Mouse (Mus musculus) neural tube, embryonic 12.5 days (tissue): Measurements from ENCODE around the gene Gm13287. TPM values are rescaled to one million over a fixed set of nuclear protein-coding genes. Genes with fewer than 3 reads are reported as not detected.
"Not testable (repeated sequence)": the region's sequence is repeated elsewhere in the genome, so short reads cannot be mapped to it uniquely, and the experiment has no call there.

Experiments used
- ATAC-seq: fragments of 200-750 bp; cut with Nextera tagmentation; 2 replicates; pipeline ENCODE4 v1.8.0; 2017; ENCODE audit warnings: low read depth, mild to moderate bottlenecking, moderate TSS enrichment, moderate library complexity; ENCODE audit not compliant: low FRiP score
- H3K27ac ChIP-seq: fragments of 300-500 bp; sonication (generic); 2 replicates; pipeline ENCODE4 v1.5.1; 2016
- H3K27me3 ChIP-seq: fragments of 300-500 bp; sonication (generic); replicated peaks from 2 replicates; pipeline ENCODE4 v1.6.1; 2016; ENCODE audit warnings: mild to moderate bottlenecking
- H3K36me3 ChIP-seq: fragments of 300-500 bp; sonication (generic); 2 replicates; pipeline ENCODE4 v1.6.1; 2016; ENCODE audit warnings: mild to moderate bottlenecking
- H3K4me1 ChIP-seq: fragments of 300-500 bp; sonication (generic); 2 replicates; pipeline ENCODE4 v1.6.1; 2016
- H3K4me2 ChIP-seq: fragments of 300-500 bp; sonication (generic); replicated peaks from 2 replicates; pipeline ENCODE4 v1.6.1; 2016; ENCODE audit warnings: mild to moderate bottlenecking
- H3K4me3 ChIP-seq: fragments of 300-500 bp; sonication (generic); 2 replicates; pipeline ENCODE4 v1.5.1; 2016
- H3K9ac ChIP-seq: fragments of 300-500 bp; sonication (generic); 2 replicates; pipeline ENCODE4 v1.6.1; 2016; ENCODE audit warnings: mild to moderate bottlenecking
- H3K9me3 ChIP-seq: fragments of 300-500 bp; sonication (generic); 2 replicates; pipeline ENCODE4 v1.6.1; 2016; ENCODE audit warnings: mild to moderate bottlenecking
- WGBS: fragments of 180-500 bp; shearing (Covaris S2); methylation state at CpG from one replicate; pipeline ENCODE4 v1.1.7; 2016; 5-methylcytosine and 5-hydroxymethylcytosine counted together
- polyA plus RNA-seq: library from polyadenylated mRNA; unstranded; fragments of >200 nt; fragmentation: Nextera tagmentation; extraction: Ambion mirVana; gene quantifications from 2 replicates; pipeline ENCODE4 v1.2.1, GENCODE M21; 2016

The Gm13287 gene
- polyA plus RNA-seq, 1 experiment from 2014 or later = not detected

DNA sequence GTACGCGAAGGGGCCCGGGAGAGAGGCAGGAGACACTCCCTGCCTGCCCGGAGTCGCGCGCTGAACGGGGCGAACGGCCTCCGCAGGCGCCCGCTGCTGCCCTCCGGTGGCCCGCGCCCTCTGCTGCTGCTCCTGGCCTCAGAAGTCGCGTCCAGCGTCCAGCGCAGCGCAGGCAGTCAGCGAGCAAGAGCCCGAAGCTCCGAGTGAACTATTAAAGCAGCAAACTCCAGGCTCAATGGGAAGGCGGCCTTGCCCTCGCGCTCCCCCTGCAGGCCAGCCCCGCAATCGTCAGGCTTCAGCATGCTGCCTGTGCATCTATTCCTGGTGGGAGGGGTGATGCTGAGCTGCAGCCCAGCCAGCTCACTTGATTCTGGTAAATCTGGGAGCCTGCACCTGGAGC, 23.5 kb upstream of the Gm13287 start, which contains the start of gene Gm13272:
Gene Gm13272, plus strand, starts transcription at position 301 of the 400 bp plus-strand sequence.
- H3K9ac ChIP-seq, H3K36me3 ChIP-seq, H3K4me2 ChIP-seq, ATAC-seq, H3K4me3 ChIP-seq, H3K27me3 ChIP-seq, H3K27ac ChIP-seq, H3K9me3 ChIP-seq, H3K4me1 ChIP-seq: not testable (repeated sequence)
- WGBS = no CpG with 5 or more reads among the region's 29 CpGs

DNA sequence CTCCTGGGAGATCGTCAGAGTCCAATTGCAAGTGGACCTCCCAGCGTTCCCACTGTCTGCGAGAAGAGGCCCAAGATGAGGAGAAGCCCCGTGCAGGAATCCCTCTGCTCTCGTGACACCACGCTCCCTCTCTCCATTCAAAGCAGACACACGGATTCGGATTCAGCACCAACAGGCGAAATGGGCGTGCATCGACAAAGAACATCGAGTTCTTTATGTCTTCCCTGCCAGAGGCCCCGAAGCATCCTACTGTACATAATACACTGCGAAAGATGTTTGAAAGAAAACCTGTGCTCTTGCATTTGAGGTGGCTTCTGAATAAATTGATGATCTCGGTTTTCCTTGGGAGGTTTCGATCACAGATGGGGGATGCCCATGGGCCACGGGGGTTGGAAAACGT, 22.7 kb upstream of the Gm13287 start:
- not testable (repeated sequence) for H3K9me3 ChIP-seq, H3K4me1 ChIP-seq, H3K4me2 ChIP-seq, H3K36me3 ChIP-seq, H3K9ac ChIP-seq, H3K27ac ChIP-seq, ATAC-seq, H3K4me3 ChIP-seq, H3K27me3 ChIP-seq
- 52% methylated on average over 16 of the region's 18 CpGs for WGBS

DNA sequence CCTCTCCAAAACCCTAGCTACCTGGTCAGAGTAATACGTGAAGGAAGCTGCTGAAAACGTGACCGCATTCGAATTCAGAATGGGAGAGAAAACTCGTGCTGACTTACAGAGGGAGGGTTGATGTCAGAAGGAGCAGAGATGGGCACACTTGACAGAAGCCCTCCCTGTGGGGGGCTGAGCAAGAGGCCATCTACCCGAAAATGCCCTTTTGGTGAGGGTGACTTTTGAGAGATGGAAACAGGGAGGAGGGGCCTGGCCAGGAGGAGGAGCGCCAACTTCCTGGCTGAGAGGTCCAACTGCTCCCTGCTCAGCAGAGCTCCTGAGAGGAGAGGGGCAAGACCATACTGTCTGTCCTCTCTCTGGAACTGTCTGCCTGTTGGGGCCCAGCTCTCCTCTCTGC, 21.2 kb upstream of the Gm13287 start, which contains the start of gene Ifnz:
Gene Ifnz, plus strand, starts transcription at position 301 of the 400 bp plus-strand sequence.
- H3K27me3 ChIP-seq, H3K9me3 ChIP-seq, H3K4me3 ChIP-seq, H3K36me3 ChIP-seq, H3K9ac ChIP-seq, H3K27ac ChIP-seq, ATAC-seq, H3K4me1 ChIP-seq: not testable (repeated sequence)
- 20% methylated on average over 5 of the region's 7 CpGs for WGBS
- H3K4me2 ChIP-seq = peak within 1 kb of the TSS; percentile 44

DNA sequence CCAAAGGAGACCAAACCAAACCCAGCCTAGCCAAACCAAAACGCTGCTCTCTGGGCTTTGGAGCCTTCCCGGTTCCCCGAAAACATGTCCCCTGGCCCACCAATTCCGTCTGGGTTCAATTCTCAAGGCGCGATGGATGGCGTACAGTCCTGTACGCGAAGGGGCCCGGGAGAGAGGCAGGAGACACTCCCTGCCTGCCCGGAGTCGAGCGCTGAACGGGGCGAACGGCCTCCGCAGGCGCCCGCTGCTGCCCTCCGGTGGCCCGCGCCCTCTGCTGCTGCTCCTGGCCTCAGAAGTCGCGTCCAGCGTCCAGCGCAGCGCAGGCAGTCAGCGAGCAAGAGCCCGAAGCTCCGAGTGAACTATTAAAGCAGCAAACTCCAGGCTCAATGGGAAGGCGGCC, 20.7 kb upstream of the Gm13287 start:
- not testable (repeated sequence) for H3K36me3 ChIP-seq, H3K4me3 ChIP-seq, H3K27ac ChIP-seq, H3K9ac ChIP-seq, H3K27me3 ChIP-seq, ATAC-seq, H3K4me1 ChIP-seq, H3K9me3 ChIP-seq
- WGBS = under 1% methylated on average over 17 of the region's 31 CpGs
- peak overlapping the region; percentile 44 for H3K4me2 ChIP-seq

DNA sequence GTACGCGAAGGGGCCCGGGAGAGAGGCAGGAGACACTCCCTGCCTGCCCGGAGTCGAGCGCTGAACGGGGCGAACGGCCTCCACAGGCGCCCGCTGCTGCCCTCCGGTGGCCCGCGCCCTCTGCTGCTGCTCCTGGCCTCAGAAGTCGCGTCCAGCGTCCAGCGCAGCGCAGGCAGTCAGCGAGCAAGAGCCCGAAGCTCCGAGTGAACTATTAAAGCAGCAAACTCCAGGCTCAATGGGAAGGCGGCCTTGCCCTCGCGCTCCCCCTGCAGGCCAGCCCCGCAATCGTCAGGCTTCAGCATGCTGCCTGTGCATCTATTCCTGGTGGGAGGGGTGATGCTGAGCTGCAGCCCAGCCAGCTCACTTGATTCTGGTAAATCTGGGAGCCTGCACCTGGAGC, 17.6 kb upstream of the Gm13287 start, which contains the start of gene Gm13276:
Gene Gm13276, plus strand, starts transcription at position 301 of the 400 bp plus-strand sequence.
- not testable (repeated sequence) for H3K9me3 ChIP-seq, ATAC-seq, H3K4me3 ChIP-seq, H3K9ac ChIP-seq, H3K36me3 ChIP-seq, H3K27me3 ChIP-seq, H3K27ac ChIP-seq, H3K4me1 ChIP-seq, H3K4me2 ChIP-seq
- WGBS = no CpG with 5 or more reads among the region's 27 CpGs

DNA sequence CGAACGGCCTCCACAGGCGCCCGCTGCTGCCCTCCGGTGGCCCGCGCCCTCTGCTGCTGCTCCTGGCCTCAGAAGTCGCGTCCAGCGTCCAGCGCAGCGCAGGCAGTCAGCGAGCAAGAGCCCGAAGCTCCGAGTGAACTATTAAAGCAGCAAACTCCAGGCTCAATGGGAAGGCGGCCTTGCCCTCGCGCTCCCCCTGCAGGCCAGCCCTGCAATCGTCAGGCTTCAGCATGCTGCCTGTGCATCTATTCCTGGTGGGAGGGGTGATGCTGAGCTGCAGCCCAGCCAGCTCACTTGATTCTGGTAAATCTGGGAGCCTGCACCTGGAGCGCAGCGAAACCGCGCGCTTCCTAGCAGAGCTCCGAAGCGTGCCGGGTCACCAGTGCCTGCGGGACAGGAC, 14.7 kb upstream of the Gm13287 start, which contains the start of gene Gm13277:
Gene Gm13277, plus strand, starts transcription at position 231 of the 400 bp plus-strand sequence.
- not testable (repeated sequence) for H3K4me1 ChIP-seq, H3K9ac ChIP-seq, ATAC-seq, H3K36me3 ChIP-seq, H3K27ac ChIP-seq, H3K4me3 ChIP-seq, H3K27me3 ChIP-seq, H3K9me3 ChIP-seq, H3K4me2 ChIP-seq
- 0% methylated on average over 4 of the region's 28 CpGs for WGBS

- no CpG with 5 or more reads among the region's 28 CpGs for WGBS
- not testable (repeated sequence) for H3K27me3 ChIP-seq, H3K4me1 ChIP-seq, H3K9me3 ChIP-seq, H3K36me3 ChIP-seq, H3K4me3 ChIP-seq, H3K4me2 ChIP-seq, ATAC-seq, H3K27ac ChIP-seq, H3K9ac ChIP-seq
Observed at GRCm38 (mm10) chr4:88791250-88791649, 11.8 kb upstream of the Gm13287 start, which contains the start of gene Gm13278. Gene Gm13278, plus strand, starts transcription at chr4:88791550.

GRCm38 (mm10) chr4:88793936-88794675, 8.9 kb upstream of the Gm13287 start, which contains the start of gene Gm13275:
Gene Gm13275, plus strand, starts transcription at chr4:88794487.
- not testable (repeated sequence) for H3K4me3 ChIP-seq, H3K4me1 ChIP-seq, H3K4me2 ChIP-seq, H3K9me3 ChIP-seq, H3K27ac ChIP-seq, H3K27me3 ChIP-seq, H3K9ac ChIP-seq, ATAC-seq, H3K36me3 ChIP-seq
- WGBS = 0% methylated on average over 11 of the region's 52 CpGs

GRCm38 (mm10) chr4:88797097-88797496, 6.0 kb upstream of the Gm13287 start, which contains the start of gene Gm13279:
Gene Gm13279, plus strand, starts transcription at chr4:88797397.
- not testable (repeated sequence) for H3K9ac ChIP-seq, ATAC-seq, H3K36me3 ChIP-seq, H3K27ac ChIP-seq, H3K27me3 ChIP-seq, H3K9me3 ChIP-seq, H3K4me1 ChIP-seq, H3K4me3 ChIP-seq, H3K4me2 ChIP-seq
- WGBS = no CpG with 5 or more reads among the region's 28 CpGs

DNA sequence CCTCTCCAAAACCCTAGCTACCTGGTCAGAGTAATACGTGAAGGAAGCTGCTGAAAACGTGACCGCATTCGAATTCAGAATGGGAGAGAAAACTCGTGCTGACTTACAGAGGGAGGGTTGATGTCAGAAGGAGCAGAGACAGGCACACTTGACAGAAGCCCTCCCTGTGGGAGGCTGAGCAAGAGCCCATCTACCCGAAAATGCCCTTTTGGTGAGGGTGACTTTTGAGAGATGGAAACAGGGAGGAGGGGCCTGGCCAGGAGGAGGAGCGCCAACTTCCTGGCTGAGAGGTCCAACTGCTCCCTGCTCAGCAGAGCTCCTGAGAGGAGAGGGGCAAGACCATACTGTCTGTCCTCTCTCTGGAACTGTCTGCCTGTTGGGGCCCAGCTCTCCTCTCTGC, 3.7 kb upstream of the Gm13287 start, which contains the start of gene Gm13285:
Gene Gm13285, plus strand, starts transcription at position 301 of the 400 bp plus-strand sequence.
- H3K27ac ChIP-seq, ATAC-seq, H3K4me2 ChIP-seq, H3K36me3 ChIP-seq, H3K27me3 ChIP-seq, H3K4me1 ChIP-seq, H3K4me3 ChIP-seq, H3K9me3 ChIP-seq, H3K9ac ChIP-seq: not testable (repeated sequence)
- 13% methylated on average over 5 of the region's 7 CpGs for WGBS

DNA sequence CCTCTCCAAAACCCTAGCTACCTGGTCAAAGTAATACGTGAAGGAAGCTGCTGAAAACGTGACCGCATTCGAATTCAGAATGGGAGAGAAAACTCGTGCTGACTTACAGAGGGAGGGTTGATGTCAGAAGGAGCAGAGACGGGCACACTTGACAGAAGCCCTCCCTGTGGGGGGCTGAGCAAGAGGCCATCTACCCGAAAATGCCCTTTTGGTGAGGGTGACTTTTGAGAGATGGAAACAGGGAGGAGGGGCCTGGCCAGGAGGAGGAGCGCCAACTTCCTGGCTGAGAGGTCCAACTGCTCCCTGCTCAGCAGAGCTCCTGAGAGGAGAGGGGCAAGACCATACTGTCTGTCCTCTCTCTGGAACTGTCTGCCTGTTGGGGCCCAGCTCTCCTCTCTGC, 2.2 kb downstream of the Gm13287 start, which contains the start of gene Gm13288:
Gene Gm13288, plus strand, starts transcription at position 301 of the 400 bp plus-strand sequence.
- H3K4me3 ChIP-seq, H3K27ac ChIP-seq, H3K9me3 ChIP-seq, H3K4me1 ChIP-seq, H3K27me3 ChIP-seq, ATAC-seq, H3K36me3 ChIP-seq, H3K9ac ChIP-seq: not testable (repeated sequence)
- H3K4me2 ChIP-seq = peak within 1 kb of the TSS; percentile 46
- no CpG with 5 or more reads among the region's 8 CpGs for WGBS

- not testable (repeated sequence) for H3K4me1 ChIP-seq, ATAC-seq, H3K27me3 ChIP-seq, H3K9me3 ChIP-seq, H3K4me3 ChIP-seq, H3K9ac ChIP-seq, H3K27ac ChIP-seq, H3K36me3 ChIP-seq
- 0% methylated on average over 6 of the region's 34 CpGs for WGBS
- H3K4me2 ChIP-seq = peak overlapping the region; percentile 46
Observed at GRCm38 (mm10) chr4:88805761-88806160, 2.7 kb downstream of the Gm13287 start.

DNA sequence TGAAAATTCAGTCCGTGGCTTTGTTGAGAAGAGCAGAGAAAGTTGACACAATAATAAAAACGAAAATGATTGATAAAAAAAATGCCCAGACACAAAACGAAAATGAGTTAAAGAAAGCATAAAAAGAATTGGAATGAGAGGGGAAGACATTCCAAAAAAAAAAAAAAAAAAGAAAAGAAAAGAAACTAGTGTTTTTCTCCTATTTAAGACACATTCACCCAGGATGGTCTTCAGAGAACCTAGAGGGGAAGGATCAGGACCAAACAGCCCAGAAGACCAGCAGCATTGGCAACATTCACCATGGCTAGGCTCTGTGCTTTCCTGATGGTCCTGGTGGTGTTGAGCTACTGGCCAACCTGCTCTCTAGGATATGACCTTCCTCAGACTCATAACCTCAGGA, 12.9 kb downstream of the Gm13287 start, which contains the start of gene Ifna7:
Gene Ifna7, plus strand, starts transcription at position 301 of the 400 bp plus-strand sequence.
- H3K36me3 ChIP-seq = no peaks in the 10 kb centered on the region
- ATAC-seq = no peak
- H3K4me1 ChIP-seq = no peaks in the 10 kb centered on the region
- H3K9ac ChIP-seq = no peak within 1 kb of the TSS
- H3K4me2 ChIP-seq = no peak within 1 kb of the TSS
- no peaks in the 10 kb centered on the region for H3K27me3 ChIP-seq
- no peaks in the 10 kb centered on the region for H3K9me3 ChIP-seq
- H3K4me3 ChIP-seq = no peak within 1 kb of the TSS
- no peak within 1 kb of the TSS for H3K27ac ChIP-seq
- WGBS = 68% methylated on average over 3 of the region's 3 CpGs
